Mouse (Mus musculus) left cerebral cortex, postnatal 4 days (tissue): ENCODE measurements at regions not wholly inside any gene's neighbourhood (a gene's known extent, or its start where the extent isn't known, plus 50 kb on each side); places are given as distances from the start of the nearest gene placed in this dataset.

ENCODE experiments used
- DNase-seq: peaks from one replicate; pipeline ENCODE4 v3.0.0-alpha.2; 2022
- intact Hi-C: fragments of 180-260 bp; cut with DNase I; formaldehyde crosslinking; loops from one replicate; pipeline ENCODE4 v1.15.1; 2025

DNA sequence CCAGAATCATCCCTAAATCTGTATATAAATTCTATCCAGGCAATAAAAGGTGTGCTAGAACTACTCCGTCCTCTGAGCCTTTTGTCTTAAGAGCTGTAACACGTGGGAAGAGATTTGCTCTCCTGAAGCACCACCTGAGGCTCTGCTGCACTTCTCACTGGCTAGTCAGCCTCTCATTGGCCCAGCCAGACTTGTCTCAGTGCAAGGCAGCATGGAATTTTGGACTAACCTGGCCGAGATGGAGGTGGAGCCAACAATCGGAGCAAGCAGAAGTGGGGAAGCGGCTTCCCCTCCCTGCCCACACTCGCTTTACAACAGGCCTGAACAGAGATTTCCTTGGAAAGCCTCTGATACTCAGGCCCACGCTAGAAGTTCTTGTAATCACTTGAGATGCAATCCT, 332.1 kb upstream of the Gm9747 start:
- DNase-seq: no peak
- intact Hi-C loops: loop anchor here (10.0 kb wide), 1 partner anchor 126 kb away; no protein-coding TSS in a partner anchor

DNA sequence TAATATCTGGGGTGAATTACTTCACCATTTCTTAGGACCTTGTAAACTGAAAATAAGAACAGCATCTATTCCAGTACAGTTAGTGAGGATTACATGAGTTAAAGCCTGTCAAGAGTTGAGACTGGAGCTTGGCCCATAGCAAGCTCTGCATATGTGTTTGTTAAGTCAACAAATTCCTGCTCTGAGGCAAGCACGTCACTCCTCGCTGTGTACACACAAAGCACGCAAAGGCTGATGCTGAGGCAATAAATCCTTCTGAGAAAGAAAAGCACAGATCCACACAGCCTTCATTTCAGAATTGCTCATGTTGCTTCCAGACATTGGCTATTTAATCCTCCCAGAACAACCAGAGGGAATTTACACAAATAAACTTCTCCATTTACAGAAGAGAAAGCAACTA, 328.9 kb upstream of the Gm9747 start:
- DNase-seq: no peak
- intact Hi-C loops: loop anchor here (10.0 kb wide), 1 partner anchor 129 kb away; no protein-coding TSS in a partner anchor

DNA sequence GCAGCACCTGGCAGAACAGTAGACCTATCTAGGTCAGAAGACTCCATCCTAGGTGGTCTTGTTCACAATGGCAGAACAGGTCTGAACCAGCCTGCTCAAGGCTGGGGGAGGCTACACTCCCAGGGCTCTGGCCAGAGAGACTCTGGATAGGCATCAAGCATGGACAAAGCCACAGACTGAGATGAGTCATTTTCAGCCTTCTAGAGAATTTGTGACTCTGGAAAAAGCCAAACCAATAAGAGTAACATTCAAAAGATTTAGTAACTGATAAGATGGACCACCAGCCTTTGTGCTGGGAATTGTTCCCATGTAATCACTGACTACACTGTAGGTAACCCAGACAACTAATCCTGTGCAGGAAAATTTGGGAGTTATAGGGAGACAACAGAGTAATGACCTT, 320.3 kb upstream of the Gm9747 start:
- intact Hi-C loops: no loop called here
- no peak for DNase-seq

DNA sequence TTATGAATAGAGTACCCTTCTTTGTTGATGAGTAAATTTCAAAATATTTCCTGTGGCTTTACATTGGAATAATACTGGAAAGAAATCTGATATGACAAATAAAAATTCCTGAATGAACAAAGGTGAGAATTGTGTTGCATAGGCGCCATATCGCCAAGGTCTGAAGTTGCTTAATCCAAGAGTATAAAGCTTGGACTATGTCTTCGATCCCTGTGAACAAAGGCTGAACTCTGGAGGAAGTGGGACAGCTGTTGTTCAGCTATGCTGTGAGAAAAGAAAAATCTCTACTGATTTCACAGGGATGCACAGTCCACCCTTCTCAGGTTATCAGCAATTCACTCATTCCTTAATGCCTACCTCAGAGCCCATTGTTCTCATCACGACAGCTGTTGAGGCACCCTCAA, 319.3 kb upstream of the Gm9747 start:
- intact Hi-C loops: no loop called here
- DNase-seq: no peak

DNA sequence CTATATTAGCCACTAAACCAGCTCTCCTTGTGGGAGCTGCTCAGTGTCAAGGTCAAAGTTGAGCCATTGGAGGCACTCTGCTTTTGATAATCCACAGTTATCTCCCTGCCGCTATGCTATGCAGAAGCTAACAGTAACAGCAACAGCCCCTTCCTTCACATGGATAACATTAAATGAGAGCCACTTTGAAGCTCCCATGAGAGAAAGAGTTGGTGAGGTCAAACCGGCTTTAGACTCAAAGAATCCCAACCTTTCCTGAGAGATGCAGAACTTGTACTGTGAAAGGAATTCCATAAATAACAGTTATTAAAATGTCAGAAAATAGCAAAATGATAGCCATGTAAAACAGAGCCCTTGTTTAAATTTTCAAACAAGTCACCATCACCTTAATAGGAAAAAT, 316.1 kb upstream of the Gm9747 start:
- no peak for DNase-seq
- intact Hi-C loops: no loop called here

DNA sequence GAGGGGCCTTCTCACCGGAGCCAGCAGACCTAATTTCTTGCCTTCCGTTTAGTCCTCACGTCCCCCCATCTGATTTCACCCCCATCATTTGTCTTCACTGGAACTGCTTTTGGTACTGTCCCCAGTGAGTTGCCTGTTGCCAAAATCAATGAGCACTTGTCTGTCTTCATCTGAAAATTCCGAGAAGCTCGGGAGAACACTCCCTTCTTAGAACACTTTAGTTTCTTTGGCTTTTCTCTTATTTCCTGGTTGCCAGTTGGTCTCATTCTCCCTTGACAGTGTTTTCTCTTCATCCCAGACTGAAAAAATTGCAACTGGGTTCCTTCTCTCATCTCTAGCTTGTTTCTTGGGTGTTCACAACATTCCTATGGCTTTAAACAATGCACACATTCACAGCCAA, 305.2 kb upstream of the Gm9747 start:
- no peak for DNase-seq
- intact Hi-C loops: no loop called here

DNA sequence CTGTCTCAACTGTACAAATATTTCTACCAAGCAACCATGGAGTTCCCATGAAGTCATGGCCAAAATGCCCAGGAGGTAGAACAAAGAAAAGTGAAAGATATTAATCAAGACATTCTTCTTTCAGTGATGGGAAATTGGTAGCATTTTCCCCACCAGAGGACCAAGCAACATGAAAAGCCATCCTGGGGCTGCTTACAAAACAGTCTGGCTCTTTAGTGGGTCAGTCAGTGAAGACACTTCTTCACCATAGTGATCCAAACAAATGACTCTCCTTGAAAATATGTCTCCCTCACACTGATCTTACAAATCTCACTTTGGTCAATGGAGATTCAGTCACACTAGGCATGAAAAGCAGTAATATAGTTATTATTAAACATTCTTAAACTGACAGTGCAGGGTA, 299.8 kb upstream of the Gm9747 start:
- intact Hi-C loops: no loop called here
- no peak for DNase-seq

DNA sequence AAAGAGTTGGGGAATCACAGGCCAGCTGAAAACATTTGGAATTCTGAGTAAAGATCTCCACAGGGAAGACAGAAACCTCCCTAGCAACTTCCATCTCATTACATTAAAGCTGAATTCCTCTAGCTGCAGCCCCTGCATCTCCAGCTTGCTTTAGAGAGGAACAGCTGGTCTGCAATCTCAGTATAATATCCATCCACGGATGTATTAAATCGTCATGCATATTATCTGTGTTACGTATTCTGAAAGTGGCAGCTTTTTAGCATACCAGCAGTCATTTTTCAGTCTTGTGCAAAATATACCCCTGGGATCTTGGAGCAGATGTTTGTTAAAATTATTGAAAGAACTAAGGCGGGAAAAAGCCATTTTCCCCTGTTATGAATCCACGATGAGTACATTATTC, 287.7 kb upstream of the Gm9747 start:
- intact Hi-C loops: no loop called here
- no peak for DNase-seq

DNA sequence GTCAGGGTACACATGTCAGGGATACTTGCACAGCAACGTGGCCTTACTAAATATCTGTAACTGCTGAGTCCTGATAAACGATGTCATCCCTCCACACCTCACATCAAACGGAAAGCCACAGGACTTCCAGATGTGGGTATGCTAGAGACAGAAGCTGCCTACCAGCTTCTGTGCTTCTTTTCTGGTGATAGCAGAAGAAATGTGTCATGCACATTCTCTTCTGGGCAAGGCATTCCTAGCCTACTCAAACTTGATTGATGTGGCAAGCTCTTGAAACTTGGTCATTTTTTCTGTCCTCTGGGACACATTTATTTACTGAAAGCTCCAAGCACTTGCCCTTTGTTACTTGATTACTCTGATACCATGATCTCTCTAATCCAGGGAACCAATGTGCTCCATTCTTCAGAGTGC, 282.8 kb upstream of the Gm9747 start:
- intact Hi-C loops: no loop called here

DNA sequence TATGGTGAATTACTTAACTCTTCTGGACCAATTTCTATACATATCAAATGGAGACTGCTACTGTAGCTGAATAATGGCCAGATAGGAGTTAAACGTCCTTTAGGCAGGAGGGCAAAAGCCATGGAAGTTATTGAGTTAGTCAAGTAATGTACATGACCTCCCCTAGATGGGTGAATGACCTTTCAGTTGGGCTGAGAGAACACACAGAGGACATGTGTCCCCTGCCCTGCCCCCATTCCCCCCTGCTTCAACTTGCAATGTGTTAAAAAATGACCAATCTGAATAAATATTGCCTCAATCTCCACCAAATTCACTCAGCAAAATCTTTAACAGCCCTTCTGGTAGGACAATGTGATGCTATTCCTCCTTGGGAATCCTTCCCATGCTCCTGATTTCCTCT, 282.1 kb upstream of the Gm9747 start:
- no peak for DNase-seq
- intact Hi-C loops: no loop called here

More for the DNA sequence above, 282.8 kb upstream of the Gm9747 start:
- DNase-seq: no peak

DNA sequence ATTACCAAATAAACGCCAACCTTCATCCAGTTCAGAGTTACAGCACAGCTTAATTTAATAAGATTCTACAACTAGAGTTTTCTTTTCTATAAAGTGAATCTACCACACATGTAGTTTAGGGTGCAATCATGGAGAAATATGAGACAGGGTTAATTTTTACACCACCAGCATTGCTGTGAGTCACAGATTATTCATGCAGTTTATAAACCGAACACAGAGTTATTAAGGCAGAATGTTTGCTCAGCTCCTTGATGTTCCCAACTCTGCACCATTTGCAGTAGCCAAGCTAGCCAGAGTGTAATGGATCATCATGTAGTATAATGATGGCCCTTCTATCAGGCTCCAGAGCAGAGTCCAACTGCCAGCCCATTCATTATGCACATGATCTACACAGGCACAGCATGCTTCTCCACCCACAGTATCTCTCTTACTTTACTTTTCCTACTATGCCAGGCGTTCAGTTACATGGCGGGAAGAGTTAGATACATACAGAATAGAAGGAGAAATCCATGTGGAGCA, 281.4 kb upstream of the Gm9747 start:
- no peak for DNase-seq
- intact Hi-C loops: no loop called here

DNA sequence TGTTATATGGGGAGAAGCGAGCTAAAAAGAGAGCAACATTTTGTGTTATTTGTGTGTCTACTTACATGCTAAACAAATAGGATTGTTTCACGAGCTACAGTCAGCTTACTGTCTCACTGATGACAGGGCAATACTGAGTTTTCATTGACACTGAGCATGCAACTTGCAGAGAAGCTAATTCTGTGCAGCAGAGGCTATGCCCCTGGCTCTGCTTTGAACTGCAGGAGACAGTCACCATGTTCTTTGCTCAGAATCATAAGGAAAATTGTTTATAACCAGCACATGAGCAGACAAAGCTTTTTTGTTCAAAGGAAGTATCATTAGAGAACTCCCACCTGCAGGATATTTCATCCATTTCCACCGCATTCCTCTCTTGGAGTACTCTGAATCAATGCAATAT, 280.8 kb upstream of the Gm9747 start:
- intact Hi-C loops: no loop called here
- no peak for DNase-seq

DNA sequence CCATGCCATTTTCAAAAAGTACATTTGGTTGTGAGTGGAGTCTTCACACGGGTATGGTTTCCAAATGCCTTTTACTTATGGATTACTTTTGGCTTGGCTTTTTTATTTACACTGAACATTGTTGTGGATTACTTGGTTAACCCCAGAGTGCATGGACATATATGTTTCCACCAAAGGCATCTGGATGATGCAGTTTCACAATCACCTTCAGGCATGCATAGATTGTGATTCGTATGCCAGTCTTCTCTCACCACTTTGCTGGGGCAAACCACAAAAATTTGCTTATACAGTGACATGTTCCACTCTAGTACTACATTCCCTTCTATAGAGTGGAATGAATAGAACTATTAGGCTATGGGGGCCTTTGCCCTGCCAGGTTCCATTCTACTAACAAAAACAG, 278.4 kb upstream of the Gm9747 start:
- DNase-seq: no peak
- intact Hi-C loops: no loop called here

DNA sequence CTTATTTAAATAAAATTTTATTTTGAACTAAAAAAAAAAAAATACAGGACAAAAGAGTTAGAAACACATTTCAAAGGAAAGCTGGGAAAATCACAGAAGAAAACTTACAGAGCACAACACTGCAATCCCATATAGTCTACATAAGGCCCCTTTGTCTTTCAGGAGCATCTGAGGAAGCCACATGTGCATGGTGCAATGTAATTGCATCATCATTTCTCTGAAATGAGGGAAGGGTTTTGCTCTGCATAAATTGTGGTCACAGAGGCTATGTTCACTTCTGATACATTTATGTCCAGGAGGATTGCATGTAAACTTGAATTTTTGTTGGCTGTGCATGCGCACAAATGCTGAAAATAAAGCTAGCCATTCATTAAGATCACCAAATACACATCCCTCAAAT, 265.9 kb upstream of the Gm9747 start:
- DNase-seq: no peak

DNA sequence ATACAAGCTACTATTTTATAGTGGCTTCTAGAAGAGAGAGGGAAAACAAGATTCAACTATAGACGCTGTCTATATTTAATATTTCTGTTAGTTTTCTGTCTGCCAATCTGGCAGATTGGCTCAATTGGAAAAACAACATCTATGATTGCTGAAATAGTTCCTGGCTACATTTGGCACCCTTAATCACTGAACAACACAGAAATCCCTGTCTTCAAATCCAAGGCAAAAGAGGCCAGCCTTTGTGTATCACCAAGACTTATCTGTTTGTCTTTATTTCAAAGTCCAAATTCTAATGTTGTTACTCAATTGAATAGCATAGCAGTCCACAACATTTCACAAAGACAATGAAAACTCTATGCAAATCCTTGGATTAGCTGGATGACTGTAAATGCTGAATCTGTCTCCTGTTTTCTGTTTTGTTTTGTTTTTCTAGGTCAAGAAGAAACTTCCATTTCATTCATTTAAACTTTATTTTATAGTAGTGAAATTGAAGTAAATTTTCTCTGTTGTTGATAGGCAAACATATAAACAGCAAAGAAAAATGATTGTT, 265.1 kb upstream of the Gm9747 start:
- intact Hi-C loops: no loop called here
- no peak for DNase-seq

More for the DNA sequence above, 265.9 kb upstream of the Gm9747 start:
- intact Hi-C loops: no loop called here

DNA sequence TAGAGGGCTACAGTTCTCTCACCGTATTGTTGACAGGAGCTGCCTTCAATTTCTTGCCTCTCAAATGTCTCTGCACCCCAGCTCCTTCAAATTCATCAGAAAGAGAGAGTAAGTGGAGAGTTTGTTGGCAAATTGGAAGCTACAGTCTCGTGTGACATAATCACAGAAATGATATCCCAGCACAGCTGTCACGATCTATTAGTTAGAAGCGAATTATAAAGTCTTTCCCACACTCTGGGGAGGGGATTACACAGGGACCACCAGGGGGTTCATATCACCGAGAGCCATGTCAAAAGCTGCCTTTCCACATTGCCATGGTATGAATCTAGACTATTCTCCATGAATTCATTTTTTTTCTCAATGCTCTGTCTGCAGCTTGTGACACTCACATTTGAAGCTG, 260.3 kb upstream of the Gm9747 start:
- intact Hi-C loops: no loop called here
- DNase-seq: no peak

DNA sequence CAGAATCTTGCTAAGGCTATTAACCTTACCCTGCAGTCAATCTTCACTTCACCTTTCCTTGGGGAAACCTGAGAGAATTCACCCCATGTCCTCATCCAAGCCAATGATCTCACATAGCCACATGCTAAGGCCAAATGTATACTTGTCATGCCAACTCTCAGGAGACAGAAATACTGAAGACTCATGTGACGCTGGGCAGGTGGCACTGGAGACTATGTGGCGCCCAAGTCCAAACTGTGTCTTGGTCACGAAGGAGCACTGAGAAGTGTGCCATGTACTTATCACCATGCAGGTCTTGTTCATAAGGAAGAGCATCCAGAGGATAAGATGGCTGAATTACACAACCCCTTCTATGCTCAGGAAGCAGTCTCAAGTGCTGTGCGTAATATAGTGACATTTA, 259.4 kb upstream of the Gm9747 start:
- intact Hi-C loops: no loop called here
- DNase-seq: no peak

DNA sequence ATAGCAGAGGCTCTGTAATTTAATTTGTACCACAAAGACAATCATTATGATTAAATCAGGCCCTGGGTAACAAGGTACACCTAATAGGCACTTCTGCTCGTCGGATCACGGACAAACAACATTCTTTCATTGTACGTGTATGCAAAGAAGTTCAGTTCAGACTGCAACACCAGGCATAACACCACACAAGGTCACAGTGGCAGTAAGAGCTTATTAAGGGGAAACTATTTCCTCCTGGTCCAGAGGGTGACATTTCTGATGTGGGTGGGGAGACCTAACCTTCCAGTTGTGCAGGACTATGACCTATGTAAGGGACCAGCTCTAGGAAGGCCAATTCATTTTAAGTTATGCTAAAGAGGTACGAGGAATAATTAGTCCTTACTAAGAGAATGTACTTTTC, 225.0 kb upstream of the Gm9747 start:
- no peak for DNase-seq
- intact Hi-C loops: no loop called here

DNA sequence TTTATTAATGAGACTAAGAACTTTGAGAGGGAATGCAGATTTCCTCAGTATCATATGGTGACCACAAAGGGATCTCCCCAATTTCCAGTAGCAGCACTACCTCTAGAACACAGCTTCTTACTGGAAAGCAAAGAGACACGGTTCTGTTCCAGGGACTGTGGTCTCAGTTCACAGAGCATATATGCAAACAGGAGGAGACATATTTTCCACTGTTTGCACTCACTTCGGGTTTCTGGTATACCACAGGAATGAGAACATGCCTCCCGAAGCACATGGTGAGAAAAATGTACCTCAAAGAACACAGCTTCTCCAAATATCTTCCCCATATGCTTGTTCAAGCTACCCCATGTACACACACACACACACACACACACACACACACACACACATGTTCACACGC, 224.1 kb upstream of the Gm9747 start:
- no peak for DNase-seq
- intact Hi-C loops: no loop called here

DNA sequence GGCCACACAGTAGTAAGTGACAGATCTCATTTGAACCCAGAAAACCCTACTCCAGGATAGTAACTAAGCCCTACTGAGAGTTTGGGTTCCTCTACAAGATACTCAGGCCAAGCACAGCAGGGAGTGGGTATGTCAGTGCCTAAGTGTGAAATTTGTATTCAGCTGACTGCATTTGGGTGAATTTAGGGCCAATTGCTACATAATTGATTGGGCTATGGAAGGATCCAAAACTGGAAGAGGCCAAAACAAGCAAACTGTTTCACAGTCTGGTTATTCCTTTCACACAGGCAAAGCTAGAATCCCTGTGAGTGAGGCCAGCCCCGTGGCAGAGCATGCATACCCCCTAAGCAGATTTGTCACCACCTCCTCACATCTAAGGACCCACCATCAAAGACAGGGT, 221.9 kb upstream of the Gm9747 start:
- intact Hi-C loops: no loop called here
- peak; percentile 12 for DNase-seq

DNA sequence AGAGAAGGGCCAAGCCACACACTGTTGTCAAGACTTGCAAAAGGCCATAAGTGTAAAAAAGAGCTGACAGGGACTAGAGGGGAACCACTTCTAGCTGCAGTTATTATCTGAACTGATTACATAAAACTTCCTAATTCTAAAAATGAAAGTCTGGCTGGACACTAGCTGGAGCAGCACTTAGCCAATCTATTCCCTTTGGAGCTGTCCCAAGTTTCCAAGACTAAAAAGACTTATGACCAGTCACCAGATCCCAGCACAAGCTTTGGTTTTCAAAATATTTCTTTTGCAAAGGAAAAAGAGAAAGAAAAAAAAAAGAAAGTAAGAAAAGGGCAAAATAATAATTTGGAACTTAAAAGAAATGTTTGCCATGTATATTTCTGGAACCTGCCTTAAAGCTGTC, 217.6 kb upstream of the Gm9747 start:
- intact Hi-C loops: no loop called here
- no peak for DNase-seq

DNA sequence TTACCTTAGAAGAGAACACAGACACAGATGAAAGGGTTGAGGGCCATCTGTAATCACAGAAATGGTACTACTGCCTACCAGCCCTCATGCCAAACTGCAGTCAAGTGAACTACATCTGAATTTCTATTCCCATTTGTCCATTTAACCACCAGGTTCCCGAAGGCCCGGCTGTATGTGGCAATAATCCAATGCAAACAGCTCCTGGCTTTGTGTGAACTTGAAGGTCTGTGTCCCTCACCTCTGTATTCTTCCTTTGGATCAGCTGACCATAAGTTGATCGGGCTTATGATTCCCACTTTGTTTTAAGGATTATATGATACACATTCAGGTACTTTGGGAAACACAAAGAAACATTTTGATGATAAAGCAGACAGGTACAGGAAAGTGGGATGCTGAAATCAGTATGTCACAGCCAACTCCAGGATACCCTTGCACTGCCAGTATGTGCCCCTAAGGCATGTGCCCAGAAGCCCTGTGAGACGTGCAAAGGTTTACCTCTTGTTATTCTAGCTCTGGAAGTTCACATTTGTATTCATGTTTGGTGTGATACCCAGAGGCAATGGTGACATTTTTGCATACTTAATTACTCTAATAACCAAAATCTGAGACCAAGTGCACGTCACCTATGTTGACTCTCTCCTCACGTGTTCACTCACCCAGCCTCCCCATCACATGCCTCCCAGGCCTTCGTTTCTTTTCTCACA, 214.1 kb upstream of the Gm9747 start:
- no peak for DNase-seq
- intact Hi-C loops: no loop called here

DNA sequence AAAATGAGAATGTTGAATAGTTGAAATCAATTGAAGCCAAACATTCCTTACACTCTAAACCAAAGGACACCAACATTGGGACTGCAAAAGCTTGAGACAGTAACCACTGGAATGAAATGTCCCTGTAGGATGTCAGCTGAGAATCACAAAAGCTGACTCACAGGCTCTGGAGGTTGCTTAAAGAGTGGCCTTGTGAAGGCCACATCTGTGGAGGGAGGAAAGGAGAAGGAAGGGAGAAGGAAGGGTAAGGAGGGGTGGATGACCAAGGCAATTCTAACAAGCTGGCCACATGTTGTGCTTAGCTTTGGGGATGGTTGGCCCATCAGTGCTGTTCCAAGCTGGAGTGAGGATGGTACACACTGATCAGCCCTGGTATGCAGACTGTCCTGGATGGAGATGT, 205.2 kb upstream of the Gm9747 start:
- DNase-seq: no peak
- intact Hi-C loops: no loop called here
